Mouse (Mus musculus): ENCODE data around the gene Clec16a. TPM values are rescaled to one million over a fixed set of nuclear protein-coding genes. Genes with fewer than 3 reads are reported as not detected.

Gene Clec16a
- polyA plus RNA-seq, 2 experiments = 2.7 to 10.0 TPM

DNA sequence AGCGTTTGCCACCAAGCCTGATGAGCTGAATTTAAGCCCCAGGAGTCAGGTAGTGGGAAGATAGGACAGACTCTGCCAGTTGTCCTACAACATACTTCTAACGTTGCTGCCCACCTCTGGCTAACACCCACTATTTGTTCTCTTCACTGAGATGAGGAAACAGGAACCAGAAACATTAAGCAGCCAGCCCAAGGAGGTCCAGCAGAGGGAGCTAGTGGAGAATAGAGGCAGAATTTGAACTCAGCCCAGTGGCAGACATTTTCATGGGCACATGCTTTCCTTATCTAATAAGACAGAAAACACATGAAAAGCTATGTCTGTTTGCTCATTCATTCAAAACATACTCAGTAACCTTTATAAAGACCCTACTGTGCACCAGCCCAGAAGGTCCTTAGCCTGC is 42.1 kb upstream of the Clec16a start:
- Histone ChIP-seq H3K9ac (replicated peaks) (no peak overlapping the region), H3K4me1 (replicated peaks; ENCODE audit: control insufficient read depth in 2 of 2, insufficient read depth in 2 of 2, low read length in 1 of 2) (no peaks in the 10 kb centered on the region), H3K27ac (no peak overlapping the region), H3K4me3 (ENCODE audit: insufficient read depth in 1 of 2, low read depth in 2 of 2, low read length in 2 of 2) (no peak overlapping the region), H3K27me3 (ENCODE audit: control insufficient read depth, insufficient read depth, low read length) (no peaks in the 10 kb centered on the region), H3K36me3 (replicated peaks; ENCODE audit: control insufficient read depth, insufficient read depth, low read depth) (no peaks in the 10 kb centered on the region), H3K9me3 (ENCODE audit: control insufficient read depth, low read length) (no peaks in the 10 kb centered on the region), H3K4me2 (ENCODE audit: low read depth) (no peak overlapping the region)
- ATAC-seq (ENCODE audit: insufficient read depth) (no peak), DNase-seq (ENCODE audit: low read depth in 3 of 3, low spot score in 3 of 3) (no peak)
- TF ChIP-seq CTCF (IDR thresholded peaks at IDR 0.05; ENCODE audit: low read depth) (no peak), EP300 (IDR thresholded peaks at IDR 0.05; ENCODE audit: low read depth) (no peak)
- WGBS (ENCODE audit: insufficient replicate concordance) = 40% methylated on average over 2 of the region's 2 CpGs

DNA sequence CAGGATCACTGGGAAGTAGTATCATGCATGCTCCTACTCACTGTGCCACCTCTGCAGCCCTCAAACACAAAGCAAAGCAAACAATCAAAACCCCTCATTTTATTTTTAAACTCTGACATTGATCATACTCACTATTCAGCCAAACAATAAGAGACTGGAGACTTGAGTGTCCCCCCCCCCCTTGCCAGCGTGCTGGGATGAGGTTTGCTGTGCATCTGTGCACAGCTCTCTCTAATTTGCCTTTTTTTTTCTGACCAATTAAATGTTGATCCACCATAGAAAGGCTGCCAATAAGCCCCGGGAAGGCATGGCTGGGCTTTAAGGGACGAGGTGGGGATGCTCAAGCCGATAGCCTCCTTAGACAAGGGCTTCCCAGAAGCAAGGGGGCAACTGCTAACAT is 37.7 kb upstream of the Clec16a start:
- no peak for ATAC-seq (ENCODE audit: insufficient read depth)
- WGBS (ENCODE audit: insufficient replicate concordance) = 41% methylated on average over 4 of the region's 4 CpGs
- TF ChIP-seq EP300 (IDR thresholded peaks at IDR 0.05; ENCODE audit: low read depth) = no peak
- no peak for TF ChIP-seq CTCF (IDR thresholded peaks at IDR 0.05; ENCODE audit: low read depth)
- Histone ChIP-seq H3K9me3 (ENCODE audit: control insufficient read depth, low read length) (no peaks in the 10 kb centered on the region), H3K27ac (no peak overlapping the region), H3K9ac (replicated peaks) (no peak overlapping the region), H3K36me3 (replicated peaks; ENCODE audit: control insufficient read depth, insufficient read depth, low read depth) (no peaks in the 10 kb centered on the region), H3K4me3 (ENCODE audit: insufficient read depth in 1 of 2, low read depth in 2 of 2, low read length in 2 of 2) (no peak overlapping the region), H3K4me2 (ENCODE audit: low read depth) (no peak overlapping the region), H3K27me3 (ENCODE audit: control insufficient read depth, insufficient read depth, low read length) (no peaks in the 10 kb centered on the region), H3K4me1 (replicated peaks; ENCODE audit: control insufficient read depth in 2 of 2, insufficient read depth in 2 of 2, low read length in 1 of 2) (no peaks in the 10 kb centered on the region)
- DNase-seq (ENCODE audit: low read depth in 3 of 3, low spot score in 3 of 3) = no peak

DNA sequence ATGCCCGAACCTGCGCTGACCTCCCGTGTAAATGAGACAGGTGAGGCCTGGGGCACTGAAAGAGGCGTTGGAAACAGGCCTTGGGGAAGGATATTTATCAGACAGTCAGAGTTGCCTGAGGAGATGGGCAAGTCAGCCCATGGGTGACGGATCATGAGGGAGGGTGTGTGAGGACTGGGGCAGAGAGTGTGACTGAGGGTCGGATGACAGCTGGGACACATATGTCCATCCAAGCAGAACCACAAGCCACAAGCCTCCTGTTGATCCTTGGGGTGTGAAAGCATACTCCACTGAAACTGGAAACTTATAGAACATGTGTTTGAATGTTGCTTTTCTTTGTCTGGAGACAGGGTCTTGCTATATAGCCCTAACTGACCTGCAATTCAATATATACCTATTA is 36.4 kb upstream of the Clec16a start:
- Histone ChIP-seq H3K36me3 (replicated peaks; ENCODE audit: control insufficient read depth, insufficient read depth, low read depth) (no peaks in the 10 kb centered on the region), H3K9ac (replicated peaks) (no peak overlapping the region), H3K27ac (no peak overlapping the region), H3K4me3 (ENCODE audit: insufficient read depth in 1 of 2, low read depth in 2 of 2, low read length in 2 of 2) (no peak overlapping the region), H3K4me2 (ENCODE audit: low read depth) (no peak overlapping the region), H3K27me3 (ENCODE audit: control insufficient read depth, insufficient read depth, low read length) (no peaks in the 10 kb centered on the region), H3K9me3 (ENCODE audit: control insufficient read depth, low read length) (no peaks in the 10 kb centered on the region), H3K4me1 (replicated peaks; ENCODE audit: control insufficient read depth in 2 of 2, insufficient read depth in 2 of 2, low read length in 1 of 2) (no peaks in the 10 kb centered on the region)
- DNase-seq (ENCODE audit: low read depth in 3 of 3, low spot score in 3 of 3) (no peak), ATAC-seq (ENCODE audit: insufficient read depth) (no peak)
- no peak for TF ChIP-seq CTCF (IDR thresholded peaks at IDR 0.05; ENCODE audit: low read depth)
- 53% methylated on average over 6 of the region's 6 CpGs for WGBS (ENCODE audit: insufficient replicate concordance)

DNA sequence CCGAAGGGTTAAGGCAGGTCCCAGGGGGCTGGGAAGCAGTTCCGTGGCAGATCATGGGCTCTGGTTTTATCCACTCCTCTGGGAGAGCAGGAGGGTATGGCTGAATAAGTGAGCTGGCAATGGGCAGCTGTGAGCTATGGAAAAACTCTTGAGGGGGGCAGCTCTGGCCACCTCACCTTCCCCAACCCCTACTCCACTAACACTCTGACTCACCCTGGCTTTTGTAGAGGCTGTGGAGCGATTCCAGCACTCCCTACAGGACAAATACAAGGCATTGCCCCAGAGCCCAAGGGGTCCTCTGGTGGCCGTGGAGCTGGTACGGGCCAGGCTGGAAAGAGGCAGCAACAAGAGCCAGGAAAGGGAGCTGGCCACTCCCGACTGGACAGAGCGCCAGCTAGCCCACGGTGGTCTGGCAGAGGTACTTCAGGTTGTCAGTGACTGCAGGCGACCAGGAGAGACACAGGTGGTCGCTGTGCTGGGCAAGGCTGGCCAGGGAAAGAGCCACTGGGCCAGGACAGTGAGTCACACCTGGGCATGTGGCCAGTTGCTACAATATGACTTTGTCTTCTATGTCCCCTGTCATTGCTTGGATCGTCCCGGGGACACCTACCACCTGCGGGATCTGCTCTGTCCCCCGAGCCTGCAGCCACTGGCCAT is 34.5 kb upstream of the Clec16a start:
- ATAC-seq (ENCODE audit: insufficient read depth) (no peak), DNase-seq (ENCODE audit: low read depth in 3 of 3, low spot score in 3 of 3) (no peak)
- TF ChIP-seq CTCF (IDR thresholded peaks at IDR 0.05; ENCODE audit: low read depth) (no peak), EP300 (IDR thresholded peaks at IDR 0.05; ENCODE audit: low read depth) (no peak)
- H3K4me1 ChIP-seq (replicated peaks; ENCODE audit: control insufficient read depth in 2 of 2, insufficient read depth in 2 of 2, low read length in 1 of 2) = no peaks in the 10 kb centered on the region
- no peak overlapping the region for H3K27ac ChIP-seq
- H3K27me3 ChIP-seq (ENCODE audit: control insufficient read depth, insufficient read depth, low read length) = no peaks in the 10 kb centered on the region
- H3K36me3 ChIP-seq (replicated peaks; ENCODE audit: control insufficient read depth, insufficient read depth, low read depth) = no peaks in the 10 kb centered on the region
- no peak overlapping the region for H3K9ac ChIP-seq (replicated peaks)
- H3K4me2 ChIP-seq (ENCODE audit: low read depth) = no peak overlapping the region
- WGBS (ENCODE audit: insufficient replicate concordance) = 46% methylated on average over 14 of the region's 14 CpGs
- no peaks in the 10 kb centered on the region for H3K9me3 ChIP-seq (ENCODE audit: control insufficient read depth, low read length)
- no peak overlapping the region for H3K4me3 ChIP-seq (ENCODE audit: insufficient read depth in 1 of 2, low read depth in 2 of 2, low read length in 2 of 2)

DNA sequence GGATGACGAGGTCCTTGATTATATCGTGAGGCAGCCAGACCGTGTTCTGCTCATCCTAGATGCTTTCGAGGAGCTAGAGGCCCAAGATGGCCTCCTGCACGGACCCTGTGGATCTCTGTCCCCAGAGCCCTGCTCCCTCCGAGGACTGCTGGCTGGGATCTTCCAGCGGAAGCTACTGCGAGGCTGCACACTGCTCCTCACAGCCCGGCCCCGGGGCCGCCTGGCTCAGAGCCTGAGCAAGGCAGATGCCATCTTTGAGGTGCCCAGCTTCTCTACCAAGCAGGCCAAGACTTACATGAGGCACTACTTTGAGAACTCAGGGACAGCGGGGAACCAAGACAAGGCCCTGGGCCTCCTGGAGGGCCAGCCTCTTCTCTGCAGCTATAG is 34.0 kb upstream of the Clec16a start:
- Histone ChIP-seq H3K27me3 (ENCODE audit: control insufficient read depth, insufficient read depth, low read length) (no peaks in the 10 kb centered on the region), H3K4me3 (ENCODE audit: insufficient read depth in 1 of 2, low read depth in 2 of 2, low read length in 2 of 2) (no peak overlapping the region), H3K9me3 (ENCODE audit: control insufficient read depth, low read length) (no peaks in the 10 kb centered on the region), H3K36me3 (replicated peaks; ENCODE audit: control insufficient read depth, insufficient read depth, low read depth) (no peaks in the 10 kb centered on the region), H3K4me1 (replicated peaks; ENCODE audit: control insufficient read depth in 2 of 2, insufficient read depth in 2 of 2, low read length in 1 of 2) (no peaks in the 10 kb centered on the region), H3K9ac (replicated peaks) (no peak overlapping the region), H3K27ac (no peak overlapping the region), H3K4me2 (ENCODE audit: low read depth) (no peak overlapping the region)
- WGBS (ENCODE audit: insufficient replicate concordance) = 71% methylated on average over 12 of the region's 12 CpGs
- DNase-seq (ENCODE audit: low read depth in 3 of 3, low spot score in 3 of 3) (no peak), ATAC-seq (ENCODE audit: insufficient read depth) (no peak)
- no peak for TF ChIP-seq CTCF (IDR thresholded peaks at IDR 0.05; ENCODE audit: low read depth)
- TF ChIP-seq EP300 (IDR thresholded peaks at IDR 0.05; ENCODE audit: low read depth) = no peak

Data from liver, embryonic 14.5 days (tissue).